Mouse (Mus musculus) liver, postnatal 0 days (tissue): ENCODE data around the gene Slc38a1. TPM values are rescaled to one million over a fixed set of nuclear protein-coding genes. Genes with fewer than 3 reads are reported as not detected.

Source experiments
- ATAC-seq: fragments of 200-750 bp; cut with Nextera tagmentation; 2 replicates; pipeline ENCODE4 v1.8.0; 2017; ENCODE audit warnings: mild to moderate bottlenecking, moderate library complexity
- DNase-seq: peaks from one replicate; pipeline ENCODE4 v3.0.0-alpha.2; 2016
- H3K27ac ChIP-seq: fragments of 300-500 bp; sonication (generic); 2 replicates; pipeline ENCODE4 v1.5.1; 2014; ENCODE audit warnings: antibody characterized with exemption, moderate library complexity, mild to moderate bottlenecking, low read depth
- H3K27me3 ChIP-seq: fragments of 300-500 bp; sonication (generic); 2 replicates; pipeline ENCODE4 v1.6.1; 2014; ENCODE audit warnings: low read length, control low read depth, mixed read lengths; ENCODE audit not compliant: insufficient read depth
- H3K36me3 ChIP-seq: fragments of 300-500 bp; sonication (generic); replicated peaks from 2 replicates; pipeline ENCODE4 v1.6.1; 2014; ENCODE audit warnings: mild to moderate bottlenecking, control low read depth, low read length, moderate library complexity, mixed read lengths; ENCODE audit not compliant: insufficient read depth
- H3K4me1 ChIP-seq: fragments of 300-500 bp; sonication (generic); 2 replicates; pipeline ENCODE4 v1.6.1; 2014; ENCODE audit warnings: antibody characterized with exemption, mild to moderate bottlenecking, control low read depth; ENCODE audit not compliant: insufficient read depth
- H3K4me2 ChIP-seq: fragments of 300-500 bp; sonication (generic); 2 replicates; pipeline ENCODE4 v1.6.1; 2014; ENCODE audit warnings: low read depth, mild to moderate bottlenecking, low read length, moderate library complexity, mixed read lengths
- H3K4me3 ChIP-seq: fragments of 300-500 bp; sonication (generic); 2 replicates; pipeline ENCODE4 v1.5.1; 2014; ENCODE audit warnings: low read depth, low read length
- H3K9ac ChIP-seq: fragments of 300-500 bp; sonication (generic); replicated peaks from 2 replicates; pipeline ENCODE4 v1.6.1; 2014; ENCODE audit warnings: mild to moderate bottlenecking, moderate library complexity
- H3K9me3 ChIP-seq: fragments of 300-500 bp; sonication (generic); 2 replicates; pipeline ENCODE4 v1.6.1; 2016; ENCODE audit warnings: mild to moderate bottlenecking, control low read depth, low read length, mixed read lengths
- CTCF ChIP-seq: sonication (generic); IDR thresholded peaks from 2 replicates; pipeline ENCODE4 v1.5.1; 2016; ENCODE audit warnings: antibody characterized with exemption, low read depth
- EP300 ChIP-seq: IDR thresholded peaks from 2 replicates; pipeline ENCODE4 v1.6.1; 2016; ENCODE audit warnings: antibody characterized with exemption, low read depth, mild to moderate bottlenecking
- WGBS: fragments of 180-500 bp; shearing (Covaris S2); extraction: QIAGEN DNeasy Blood & Tissue Kit; methylation state at CpG from one replicate; pipeline ENCODE4 v1.1.7; 2014; ENCODE audit not compliant: insufficient replicate concordance; 5-methylcytosine and 5-hydroxymethylcytosine counted together
- polyA plus RNA-seq: library from polyadenylated mRNA; unstranded; fragments of >200 nt; fragmentation: Nextera tagmentation; extraction: Ambion mirVana; gene quantifications from 2 replicates; pipeline ENCODE4 v1.2.1, GENCODE M21; 2015

Slc38a1 gene
- polyA plus RNA-seq, 1 experiment from 2014 or later: 11.3 TPM

DNA sequence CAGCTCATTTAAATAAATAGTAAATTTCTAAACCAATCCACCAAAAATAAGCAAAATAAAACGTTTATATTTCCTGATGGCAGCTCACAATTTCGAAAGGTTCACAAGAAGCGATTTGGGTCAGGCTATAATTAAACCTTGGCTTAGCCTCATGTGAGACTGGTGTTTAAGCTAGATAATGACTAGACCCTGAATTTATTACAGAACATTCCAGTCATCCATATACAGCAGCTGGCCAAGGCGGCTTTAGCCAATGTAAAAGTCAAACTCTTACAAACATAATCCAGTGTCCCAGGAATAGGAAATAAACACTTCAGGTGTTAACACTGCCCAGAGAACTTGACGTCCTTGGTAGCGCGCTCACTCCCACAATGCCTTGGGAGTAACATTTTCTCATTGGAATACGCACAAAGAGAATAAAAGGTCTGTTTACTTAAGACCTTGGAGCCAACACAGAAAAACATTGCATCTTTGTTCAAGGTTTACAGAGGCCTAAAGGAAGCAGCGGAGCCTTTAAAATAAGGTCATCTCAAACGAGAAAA lies 50.8 kb downstream of the Slc38a1 start:
- ATAC-seq (no peak), DNase-seq (no peak)
- Histone ChIP-seq H3K9me3 (no peaks in the 10 kb centered on the region), H3K27me3 (no peaks in the 10 kb centered on the region), H3K4me1 (peaks cover 3% of the 10 kb centered on the region; the same call in 1 of the 2 replicates), H3K27ac (no peak overlapping the region), H3K36me3 (peaks cover 6% of the 10 kb centered on the region; the same call in 1 of the 2 replicates), H3K4me3 (no peak overlapping the region), H3K9ac (no peak overlapping the region), H3K4me2 (no peak overlapping the region)
- TF ChIP-seq EP300 (no peak), CTCF (no peak)
- WGBS: 79% methylated on average over 10 of the region's 10 CpGs

DNA sequence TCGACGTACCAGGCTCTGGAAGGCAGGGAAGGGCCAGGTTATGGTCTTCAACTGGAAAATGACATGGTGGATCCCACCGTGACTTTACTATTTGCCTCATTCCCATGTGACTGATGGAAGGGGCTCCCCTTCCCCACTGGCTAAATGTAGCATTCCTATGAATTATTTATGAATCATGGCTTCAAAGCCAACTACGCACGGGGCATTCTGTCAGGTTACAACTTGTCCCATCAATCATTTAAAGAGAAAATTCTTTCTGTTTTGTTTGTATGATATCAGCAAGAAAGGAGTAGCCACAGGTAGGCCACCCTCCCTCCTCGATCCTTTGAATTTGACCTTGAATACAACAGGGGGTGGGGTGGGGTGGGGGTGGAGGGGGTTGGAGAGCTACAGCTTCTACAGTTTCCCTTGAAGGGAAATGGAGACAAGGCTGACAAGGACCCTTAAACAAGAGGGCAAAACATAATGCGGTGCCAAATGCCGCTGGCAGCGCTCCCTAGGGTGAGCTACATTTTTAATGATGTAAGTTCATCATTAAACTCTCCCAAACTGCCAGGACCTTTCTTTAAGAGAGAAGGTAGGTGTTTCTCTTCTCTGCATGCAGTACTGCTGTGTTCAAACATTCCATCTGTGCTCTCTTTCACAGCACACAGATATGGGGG lies 53.6 kb downstream of the Slc38a1 start:
- peaks cover 23% of the 10 kb centered on the region for H3K36me3 ChIP-seq
- H3K27me3 ChIP-seq: no peaks in the 10 kb centered on the region
- no peak for TF ChIP-seq EP300
- no peak for TF ChIP-seq CTCF
- H3K4me1 ChIP-seq: peaks cover 3% of the 10 kb centered on the region; the same call in 1 of the 2 replicates
- H3K9me3 ChIP-seq: no peaks in the 10 kb centered on the region
- no peak overlapping the region for H3K4me2 ChIP-seq
- no peak for ATAC-seq
- H3K4me3 ChIP-seq: no peak overlapping the region
- 90% methylated on average over 9 of the region's 9 CpGs for WGBS
- no peak for DNase-seq
- no peak overlapping the region for H3K9ac ChIP-seq
- no peak overlapping the region for H3K27ac ChIP-seq

DNA sequence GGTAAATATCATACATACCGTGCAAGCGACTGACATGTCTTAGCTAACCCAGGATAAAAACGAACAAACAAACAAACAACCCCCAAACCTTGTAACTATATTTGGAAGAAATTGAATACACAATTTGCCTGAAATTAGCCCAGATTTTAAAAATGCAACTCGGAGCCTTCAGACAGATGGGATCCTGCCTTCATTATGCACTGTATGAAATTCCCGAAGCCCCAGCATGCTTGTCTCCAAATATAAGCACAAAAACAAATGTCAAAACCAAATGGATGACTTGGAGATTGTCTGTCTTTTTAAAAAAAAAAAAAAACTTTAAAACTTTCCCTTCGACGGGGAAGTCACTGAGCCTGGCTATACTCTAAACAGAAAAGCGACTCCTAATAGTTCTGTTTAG lies 54.7 kb downstream of the Slc38a1 start:
- DNase-seq (no peak), ATAC-seq (no peak)
- 82% methylated on average over 8 of the region's 8 CpGs for WGBS
- TF ChIP-seq CTCF (no peak), EP300 (no peak)
- Histone ChIP-seq H3K9ac (no peak overlapping the region), H3K4me2 (no peak overlapping the region), H3K27ac (no peak overlapping the region), H3K4me1 (no peaks in the 10 kb centered on the region), H3K4me3 (no peak overlapping the region), H3K36me3 (peaks cover 27% of the 10 kb centered on the region), H3K9me3 (no peaks in the 10 kb centered on the region), H3K27me3 (no peaks in the 10 kb centered on the region)

DNA sequence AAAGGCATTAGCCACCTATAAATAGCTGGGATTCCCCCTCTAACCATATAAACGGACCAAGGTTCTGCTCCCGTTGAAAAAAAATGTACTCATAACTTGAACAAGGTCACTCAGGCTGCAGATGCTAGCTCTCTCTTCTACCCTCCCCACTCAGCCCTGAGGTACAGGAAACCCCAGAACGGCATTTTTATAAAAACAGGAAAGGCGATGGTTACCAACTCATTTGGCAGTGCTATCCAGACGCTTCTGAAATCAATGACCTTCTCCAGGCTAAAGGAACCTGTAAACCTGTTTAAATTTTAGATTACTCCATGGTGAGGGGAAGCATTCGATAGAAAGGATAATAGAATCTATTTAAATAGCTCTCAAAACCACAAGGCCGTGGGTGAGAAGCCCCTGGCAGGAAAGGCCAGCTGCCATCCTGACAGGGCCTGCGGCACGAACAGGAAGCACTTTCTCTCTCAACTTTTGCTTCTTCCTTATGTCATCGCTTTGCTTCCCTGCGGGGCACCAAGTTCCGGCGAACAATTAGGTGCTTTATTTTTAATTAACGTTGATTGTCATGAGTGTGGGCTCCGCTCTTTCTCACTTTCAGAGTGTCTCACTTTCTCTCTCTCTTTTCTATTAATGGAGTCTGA lies 59.2 kb downstream of the Slc38a1 start:
- Histone ChIP-seq H3K36me3 (peaks cover 29% of the 10 kb centered on the region), H3K4me3 (no peak overlapping the region), H3K27me3 (no peaks in the 10 kb centered on the region), H3K9me3 (no peaks in the 10 kb centered on the region), H3K4me1 (no peaks in the 10 kb centered on the region), H3K27ac (peak overlapping the region; percentile 53; the same call in 1 of the 2 replicates), H3K4me2 (no peak overlapping the region), H3K9ac (no peak overlapping the region)
- no peak for DNase-seq
- WGBS: 62% methylated on average over 15 of the region's 15 CpGs
- no peak for ATAC-seq
- TF ChIP-seq CTCF: no peak

DNA sequence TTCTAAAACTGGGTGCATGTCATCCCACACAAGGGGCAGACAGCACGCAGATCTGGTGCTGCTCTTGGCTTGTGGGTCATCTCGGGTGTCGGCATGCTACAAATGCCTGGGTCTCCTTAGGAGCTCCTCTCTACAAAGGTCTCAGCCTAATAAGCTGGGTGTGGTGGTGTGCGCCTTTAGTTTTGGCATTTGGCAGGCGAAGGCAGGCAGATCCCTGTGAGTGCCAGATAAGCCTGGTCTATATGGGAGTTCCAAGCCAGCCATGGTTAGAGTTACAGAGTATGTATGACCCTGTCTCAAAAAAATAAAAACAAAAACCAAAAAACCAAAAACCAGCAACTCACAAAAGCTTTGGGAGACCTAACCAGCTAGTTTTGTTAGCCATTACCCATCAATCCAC lies 65.7 kb downstream of the Slc38a1 start:
- H3K27ac ChIP-seq: no peak overlapping the region
- no peak overlapping the region for H3K9ac ChIP-seq
- H3K36me3 ChIP-seq: peaks cover 10% of the 10 kb centered on the region
- ATAC-seq: no peak
- no peaks in the 10 kb centered on the region for H3K9me3 ChIP-seq
- no peak for DNase-seq
- no peaks in the 10 kb centered on the region for H3K4me1 ChIP-seq
- TF ChIP-seq EP300 (no peak), CTCF (no peak)
- no peak overlapping the region for H3K4me2 ChIP-seq
- 88% methylated on average over 5 of the region's 5 CpGs for WGBS
- H3K27me3 ChIP-seq: no peaks in the 10 kb centered on the region
- no peak overlapping the region for H3K4me3 ChIP-seq

DNA sequence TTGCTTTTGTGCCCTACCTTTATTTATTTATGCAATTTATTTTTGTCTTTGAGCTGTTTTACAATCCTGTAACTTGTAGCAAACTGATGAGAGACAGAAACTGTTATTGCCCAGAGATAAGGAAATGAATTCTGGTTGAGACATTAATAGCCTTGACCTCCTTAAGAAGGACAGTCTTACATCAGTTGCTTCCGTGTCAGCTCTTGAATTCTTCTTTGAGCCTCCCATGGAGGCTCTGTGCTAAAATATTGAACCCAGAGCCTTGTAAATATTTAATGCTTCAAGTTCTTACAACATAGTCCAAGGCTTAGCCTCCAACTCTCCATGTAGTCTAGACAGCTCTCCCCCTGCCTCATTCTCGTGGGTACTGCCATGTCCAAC lies 73.7 kb downstream of the Slc38a1 start:
- Histone ChIP-seq H3K36me3 (no peaks in the 10 kb centered on the region), H3K4me1 (peaks cover 15% of the 10 kb centered on the region), H3K4me2 (no peak overlapping the region), H3K27ac (no peak overlapping the region), H3K27me3 (no peaks in the 10 kb centered on the region), H3K9ac (no peak overlapping the region), H3K4me3 (no peak overlapping the region), H3K9me3 (no peaks in the 10 kb centered on the region)
- no peak for DNase-seq
- TF ChIP-seq EP300 (no peak), CTCF (no peak)
- WGBS: 43% methylated on average over 2 of the region's 2 CpGs
- no peak for ATAC-seq
